Mouse (Mus musculus): Measurements from ENCODE around the gene Styxl1.

Styxl1 gene

DNA sequence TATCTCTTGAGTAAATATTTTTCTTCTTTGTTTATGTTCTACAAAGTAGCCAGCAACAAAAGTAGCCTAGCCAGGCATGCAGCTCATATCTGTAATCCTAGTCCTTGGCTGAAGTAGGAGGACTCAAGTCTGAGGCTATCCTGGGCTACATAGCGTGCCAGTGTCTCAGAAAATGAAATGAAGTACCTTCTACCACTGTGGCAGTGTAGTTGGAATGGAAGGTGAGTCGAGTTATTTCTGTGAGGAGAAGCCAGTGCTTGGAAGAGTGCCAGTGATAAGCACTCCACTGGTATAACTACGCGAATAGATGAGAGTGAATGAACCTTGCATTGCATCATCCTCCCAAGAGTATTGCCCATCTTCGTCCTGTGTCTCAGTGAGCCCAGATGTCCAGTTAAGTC lies 80.5 kb downstream of the Styxl1 start:
- DNase-seq (ENCODE audit: low spot score): no peak
